Mouse (Mus musculus) embryonic facial prominence, embryonic 11.5 days (tissue): ENCODE results near the gene H60b. TPM values are rescaled to one million over a fixed set of nuclear protein-coding genes. Genes with fewer than 3 reads are reported as not detected.
"Not testable (repeated sequence)": the region's sequence is repeated elsewhere in the genome, so short reads cannot be mapped to it uniquely, and the experiment has no call there.

Source experiments
- ATAC-seq: fragments of 200-750 bp; cut with Nextera tagmentation; replicated peaks from 2 replicates; pipeline ENCODE4 v1.8.0; 2017; ENCODE audit warnings: low read depth; ENCODE audit not compliant: insufficient number of reproducible peaks, low FRiP score, low TSS enrichment
- DNase-seq: peaks from one replicate; pipeline ENCODE4 v3.0.0-alpha.2; 2015; ENCODE audit warnings: low spot score
- H3K27ac ChIP-seq: fragments of 300-500 bp; sonication (generic); replicated peaks from 2 replicates; pipeline ENCODE4 v1.5.1; 2014; ENCODE audit warnings: mild to moderate bottlenecking, low read depth, low read length, control low read depth
- H3K27me3 ChIP-seq: fragments of 300-500 bp; sonication (generic); 2 replicates; pipeline ENCODE4 v1.6.1; 2014; ENCODE audit warnings: mild to moderate bottlenecking, low read length, moderate library complexity, mixed read lengths; ENCODE audit not compliant: control insufficient read depth, insufficient read depth
- H3K36me3 ChIP-seq: fragments of 300-500 bp; sonication (generic); replicated peaks from 2 replicates; pipeline ENCODE4 v1.6.1; 2014; ENCODE audit warnings: low read depth, mild to moderate bottlenecking, low read length, moderate library complexity, mixed read lengths; ENCODE audit not compliant: control insufficient read depth, insufficient read depth
- H3K4me1 ChIP-seq: fragments of 300-500 bp; sonication (generic); 2 replicates; pipeline ENCODE4 v1.6.1; 2014; ENCODE audit warnings: low read length, mixed read lengths; ENCODE audit not compliant: control insufficient read depth, insufficient read depth
- H3K4me2 ChIP-seq: fragments of 300-500 bp; sonication (generic); 2 replicates; pipeline ENCODE4 v1.6.1; 2014; ENCODE audit warnings: low read depth, mild to moderate bottlenecking, control low read depth, low read length, moderate library complexity
- H3K4me3 ChIP-seq: fragments of 300-500 bp; sonication (generic); 2 replicates; pipeline ENCODE4 v1.5.1; 2014; ENCODE audit warnings: low read depth, low read length, control low read depth
- H3K9ac ChIP-seq: fragments of 300-500 bp; sonication (generic); replicated peaks from 2 replicates; pipeline ENCODE4 v1.6.1; 2014; ENCODE audit warnings: mild to moderate bottlenecking, control low read depth, low read length
- H3K9me3 ChIP-seq: fragments of 300-500 bp; sonication (generic); replicated peaks from 2 replicates; pipeline ENCODE4 v1.6.1; 2016; ENCODE audit warnings: mild to moderate bottlenecking, low read length, inconsistent platforms, mixed read lengths; ENCODE audit not compliant: control insufficient read depth
- WGBS: fragments of 180-500 bp; shearing (Covaris S2); extraction: QIAGEN DNeasy Blood & Tissue Kit; methylation state at CpG from one replicate; pipeline ENCODE4 v1.1.7; 2014; 5-methylcytosine and 5-hydroxymethylcytosine counted together
- polyA plus RNA-seq: library from polyadenylated mRNA; unstranded; fragments of >200 nt; fragmentation: Nextera tagmentation; extraction: Ambion mirVana; gene quantifications from 2 replicates; pipeline ENCODE4 v1.2.1, GENCODE M21; 2014

The H60b gene
- polyA plus RNA-seq, 1 experiment from 2014 or later, result 0.32 TPM

DNA sequence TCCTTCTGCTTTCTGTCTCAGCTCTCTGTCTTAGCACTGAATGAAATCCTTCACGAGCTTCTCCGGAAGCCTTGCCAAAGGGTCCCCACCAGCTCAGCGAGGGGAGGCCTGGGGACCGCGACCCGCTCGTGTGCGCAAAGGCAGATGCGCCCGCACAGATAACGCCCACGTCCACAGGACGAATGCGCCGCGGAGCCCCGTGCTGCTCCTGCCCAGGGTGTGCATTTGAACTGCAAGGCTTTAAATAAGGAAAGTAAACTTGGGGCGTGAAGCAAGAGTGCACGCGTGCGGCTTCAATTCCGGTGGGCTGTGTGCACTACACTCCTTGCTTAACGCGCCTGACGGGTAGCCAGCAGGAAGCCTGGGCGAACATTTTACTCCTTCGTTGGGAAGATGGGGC, 7.8 kb upstream of the H60b start:
- no peaks in the 10 kb centered on the region for H3K36me3 ChIP-seq
- ATAC-seq (no peak), DNase-seq (peak; percentile 26)
- H3K9ac ChIP-seq, result no peak overlapping the region
- no peaks in the 10 kb centered on the region; the same call in 1 of the 2 replicates for H3K4me1 ChIP-seq
- peak overlapping the region; percentile 14; the same call in 1 of the 2 replicates for H3K4me3 ChIP-seq
- H3K27ac ChIP-seq, result no peak overlapping the region
- WGBS, result 0% methylated on average over 27 of the region's 27 CpGs
- H3K27me3 ChIP-seq, result peaks cover 24% of the 10 kb centered on the region
- no peaks in the 10 kb centered on the region for H3K9me3 ChIP-seq
- H3K4me2 ChIP-seq, result peak overlapping the region; percentile 97

GRCm38 (mm10) chr10:22151056-22151862, 7.1 kb upstream of the H60b start:
- peak; percentile 19 for DNase-seq
- under 1% methylated on average over 54 of the region's 55 CpGs for WGBS
- H3K9me3 ChIP-seq, H3K4me1 ChIP-seq, ATAC-seq, H3K36me3 ChIP-seq, H3K9ac ChIP-seq, H3K27ac ChIP-seq: not testable (repeated sequence)
- H3K4me3 ChIP-seq, result peak overlapping the region; percentile 14; the same call in 1 of the 2 replicates
- H3K4me2 ChIP-seq, result peak overlapping the region; percentile 13; the same call in 1 of the 2 replicates
- peaks cover 31% of the 10 kb centered on the region for H3K27me3 ChIP-seq

- peaks cover 39% of the 10 kb centered on the region for H3K27me3 ChIP-seq
- peak; percentile 16 for DNase-seq
- 3% methylated on average over 11 of the region's 11 CpGs for WGBS
- not testable (repeated sequence) for H3K4me1 ChIP-seq, H3K4me3 ChIP-seq, H3K36me3 ChIP-seq, H3K4me2 ChIP-seq, H3K9me3 ChIP-seq, H3K27ac ChIP-seq, ATAC-seq, H3K9ac ChIP-seq
Measured at GRCm38 (mm10) chr10:22151863-22152640, 6.3 kb upstream of the H60b start.

DNA sequence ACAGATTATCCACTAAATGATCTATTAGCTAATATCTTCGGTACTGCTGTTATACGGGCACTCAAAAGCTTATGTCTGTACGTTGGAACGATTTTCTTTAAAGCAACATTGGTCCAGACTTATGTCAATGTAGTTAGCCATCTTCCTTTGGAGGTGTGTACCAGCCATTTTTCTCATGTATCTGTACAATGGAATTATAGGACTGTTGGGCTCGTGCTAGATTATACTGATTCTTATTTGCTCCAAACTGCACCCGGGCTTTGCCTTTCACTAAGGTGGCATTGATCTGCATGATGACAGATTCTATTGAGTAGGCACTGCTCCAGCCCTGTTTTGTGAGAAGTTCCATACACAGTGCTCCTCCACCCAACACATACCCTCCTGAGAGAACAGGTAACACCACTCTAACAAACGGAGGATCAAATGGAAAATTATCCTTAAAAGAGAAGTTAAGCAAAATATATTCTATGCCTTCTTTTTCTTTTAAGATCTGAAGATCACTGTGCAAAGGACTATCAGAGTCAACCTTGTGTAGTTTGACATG, 5.2 kb upstream of the H60b start:
- not testable (repeated sequence) for H3K27ac ChIP-seq, DNase-seq, H3K36me3 ChIP-seq, H3K9ac ChIP-seq, ATAC-seq, H3K9me3 ChIP-seq, H3K4me2 ChIP-seq, H3K4me3 ChIP-seq, H3K4me1 ChIP-seq
- H3K27me3 ChIP-seq, result peaks cover 39% of the 10 kb centered on the region
- WGBS, result 8% methylated on average over 7 of the region's 7 CpGs

DNA sequence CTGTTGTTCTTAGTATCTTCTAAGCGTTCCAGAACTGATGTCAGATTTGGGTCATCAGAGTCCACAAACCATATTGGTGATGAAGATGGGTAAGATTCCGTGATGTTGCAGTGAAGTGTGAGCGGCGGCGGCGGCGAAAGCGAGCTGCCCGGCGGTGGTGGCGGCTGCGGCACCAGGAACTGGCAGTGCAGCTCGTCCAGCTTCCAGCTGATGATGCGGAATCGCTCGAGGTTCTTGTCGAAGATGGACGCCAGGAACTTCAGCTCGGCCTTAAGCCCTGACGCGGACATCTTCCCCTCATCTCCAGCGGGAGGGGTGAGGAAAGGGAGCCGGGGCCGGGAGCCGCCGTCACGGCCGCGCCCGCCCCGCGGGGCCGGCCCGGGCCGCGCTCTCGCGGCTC, 4.3 kb upstream of the H60b start:
- peak; percentile 42 for DNase-seq
- Histone ChIP-seq H3K4me2 (peak overlapping the region; percentile 46), H3K27me3 (peaks cover 47% of the 10 kb centered on the region), H3K4me3 (peak overlapping the region; percentile 26)
- not testable (repeated sequence) for H3K4me1 ChIP-seq, ATAC-seq, H3K36me3 ChIP-seq, H3K27ac ChIP-seq, H3K9ac ChIP-seq, H3K9me3 ChIP-seq
- WGBS, result 0% methylated on average over 38 of the region's 38 CpGs

DNA sequence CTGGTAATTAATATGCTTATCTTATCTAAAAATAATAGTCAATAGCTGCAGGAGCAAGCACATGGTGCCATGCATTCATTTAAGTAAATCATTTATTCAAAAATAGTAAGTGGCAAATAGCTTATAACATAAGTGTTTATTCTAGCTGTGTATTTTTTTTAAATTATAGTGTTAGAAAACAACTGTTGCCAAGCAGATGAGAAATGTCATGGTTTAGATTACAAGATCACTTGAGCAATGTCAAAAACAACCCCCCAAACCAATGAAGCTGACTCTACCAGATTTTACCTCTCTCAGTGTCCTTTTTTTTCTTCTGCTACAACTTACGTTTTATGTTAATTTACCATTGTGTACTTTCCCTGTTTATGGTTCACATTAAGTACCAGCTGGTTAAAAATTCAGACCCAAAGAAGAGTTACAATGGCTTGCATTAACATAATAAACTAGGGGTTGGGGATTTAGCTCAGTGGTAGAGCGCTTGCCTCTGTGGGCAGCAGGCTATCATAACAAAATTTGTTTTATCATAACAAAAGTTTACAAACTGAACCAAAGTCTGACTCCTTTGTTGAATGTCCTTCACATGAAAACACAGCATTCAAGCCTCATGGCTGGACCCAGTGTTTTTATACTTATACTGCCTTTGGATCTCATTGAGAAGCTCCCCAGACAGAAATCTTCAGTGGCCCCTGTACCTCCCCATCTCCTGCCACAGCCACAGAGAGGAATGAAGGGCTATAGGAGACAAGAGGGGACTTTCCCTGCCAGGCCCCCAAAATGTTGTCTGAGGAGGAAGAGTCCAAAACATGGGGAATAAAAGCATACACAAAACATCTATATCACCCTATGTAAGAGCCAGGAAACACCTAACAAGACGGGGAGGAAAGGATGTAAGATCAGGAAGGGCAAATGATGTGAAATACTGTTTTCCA, 3.3 kb upstream of the H60b start:
- H3K4me2 ChIP-seq, result no peak overlapping the region
- DNase-seq, result no peak
- no peaks in the 10 kb centered on the region for H3K36me3 ChIP-seq
- whole genome bisulfite sequencing, result 11% methylated on average over 3 of the region's 3 CpGs
- H3K9me3 ChIP-seq, result no peaks in the 10 kb centered on the region
- peaks cover 51% of the 10 kb centered on the region for H3K27me3 ChIP-seq
- ATAC-seq, result no peak
- H3K27ac ChIP-seq, result no peak overlapping the region
- no peak overlapping the region for H3K9ac ChIP-seq
- no peaks in the 10 kb centered on the region for H3K4me1 ChIP-seq
- no peak overlapping the region for H3K4me3 ChIP-seq

DNA sequence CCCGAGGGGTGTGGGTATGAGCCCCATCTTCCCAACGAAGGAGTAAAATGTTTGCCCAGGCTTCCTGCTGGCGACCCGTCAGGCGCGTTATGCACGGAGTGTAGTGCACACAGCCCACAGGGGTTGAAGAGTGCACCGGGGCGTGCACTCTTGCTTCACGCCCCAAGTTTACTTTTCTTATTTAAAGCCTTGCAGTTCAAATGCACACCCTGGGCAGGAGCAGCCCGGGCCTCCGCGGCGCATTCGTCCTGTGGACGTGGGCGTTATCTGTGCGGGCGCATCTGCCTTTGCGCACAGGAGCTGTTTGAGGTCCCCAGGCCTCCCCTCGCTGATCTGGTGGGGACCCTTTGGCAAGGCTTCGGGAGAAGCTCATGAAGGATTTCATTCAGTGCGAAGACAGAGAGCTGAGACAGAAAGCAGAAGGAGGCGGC, 760 bp downstream of the H60b start:
- H3K36me3 ChIP-seq, result no peaks in the 10 kb centered on the region
- no peak overlapping the region; the same call in 1 of the 2 replicates for H3K4me3 ChIP-seq
- peaks cover 42% of the 10 kb centered on the region for H3K27me3 ChIP-seq
- under 1% methylated on average over 24 of the region's 24 CpGs for WGBS
- DNase-seq (peak; percentile 11), ATAC-seq (no peak)
- H3K27ac ChIP-seq, result no peak overlapping the region
- H3K9me3 ChIP-seq, result no peaks in the 10 kb centered on the region
- H3K4me2 ChIP-seq, result no peak overlapping the region; the same call in 1 of the 2 replicates
- no peak overlapping the region for H3K9ac ChIP-seq
- no peaks in the 10 kb centered on the region for H3K4me1 ChIP-seq
